Mouse (Mus musculus): Measurements from ENCODE around the gene Ptpn3. TPM values are rescaled to one million over a fixed set of nuclear protein-coding genes. Genes with fewer than 3 reads are reported as not detected.

Ptpn3 gene
- total RNA-seq, 1 experiment = 13.6 TPM

GRCm38 (mm10) chr4:57262451-57262850 is 39.2 kb downstream of the Ptpn3 start:
- no peak for TF ChIP-seq MAFK (IDR thresholded peaks at IDR 0.05; ENCODE audit: insufficient read depth, low read depth, low read length)
- no peak for TF ChIP-seq ZC3H11A (IDR thresholded peaks at IDR 0.05; ENCODE audit: borderline replicate concordance, low read depth, low read length)
- no peak for TF ChIP-seq CHD2 (IDR thresholded peaks at IDR 0.05; ENCODE audit: low read depth, low read length)
- no peak for TF ChIP-seq HCFC1 (IDR thresholded peaks at IDR 0.05; ENCODE audit: borderline replicate concordance, insufficient read depth, low read length)
- no peak for TF ChIP-seq ZNF384 (IDR thresholded peaks at IDR 0.05; ENCODE audit: low read depth, low read length)
- Histone ChIP-seq H3K9me3 (ENCODE audit: control insufficient read depth, insufficient read depth, low read depth, low read length) (no peaks in the 10 kb centered on the region), H3K36me3 (ENCODE audit: control insufficient read depth, insufficient read depth, low read length, poor library complexity, severe bottlenecking) (peaks cover 37% of the 10 kb centered on the region), H3K4me1 (ENCODE audit: control insufficient read depth in 2 of 2, insufficient read depth in 2 of 2, low read length in 2 of 2, poor library complexity in 1 of 2) (no peaks in the 10 kb centered on the region), H3K4me3 (ENCODE audit: insufficient read depth in 1 of 2, low read depth in 1 of 2, low read length in 2 of 2, poor library complexity in 1 of 2, severe bottlenecking in 1 of 2) (no peak overlapping the region), H3K9ac (ENCODE audit: insufficient read depth, low read depth, low read length, poor library complexity, severe bottlenecking) (no peak overlapping the region), H3K27ac (ENCODE audit: insufficient read depth, low read depth, low read length, poor library complexity, severe bottlenecking) (no peak overlapping the region)
- no peak for DNase-seq (ENCODE audit: low read depth, low spot score)
- in situ Hi-C loops (cut with MboI; ENCODE audit: low sequenced_read_pairs in 2 of 2, unreplicated experiment in 2 of 2) = no loop called here

GRCm38 (mm10) chr4:57261813-57262212 is 39.8 kb downstream of the Ptpn3 start:
- peaks cover 37% of the 10 kb centered on the region for H3K36me3 ChIP-seq (ENCODE audit: control insufficient read depth, insufficient read depth, low read length, poor library complexity, severe bottlenecking)
- in situ Hi-C loops (cut with MboI; ENCODE audit: low sequenced_read_pairs in 2 of 2, unreplicated experiment in 2 of 2) = no loop called here
- no peaks in the 10 kb centered on the region for H3K4me1 ChIP-seq (ENCODE audit: control insufficient read depth in 2 of 2, insufficient read depth in 2 of 2, low read length in 2 of 2, poor library complexity in 1 of 2)
- no peak for DNase-seq (ENCODE audit: low read depth, low spot score)
- TF ChIP-seq ZC3H11A (IDR thresholded peaks at IDR 0.05; ENCODE audit: borderline replicate concordance, low read depth, low read length) (no peak), MAFK (IDR thresholded peaks at IDR 0.05; ENCODE audit: insufficient read depth, low read depth, low read length) (no peak), ZNF384 (IDR thresholded peaks at IDR 0.05; ENCODE audit: low read depth, low read length) (no peak), HCFC1 (IDR thresholded peaks at IDR 0.05; ENCODE audit: borderline replicate concordance, insufficient read depth, low read length) (no peak), CHD2 (IDR thresholded peaks at IDR 0.05; ENCODE audit: low read depth, low read length) (no peak)
- no peaks in the 10 kb centered on the region for H3K9me3 ChIP-seq (ENCODE audit: control insufficient read depth, insufficient read depth, low read depth, low read length)
- no peak overlapping the region for H3K27ac ChIP-seq (ENCODE audit: insufficient read depth, low read depth, low read length, poor library complexity, severe bottlenecking)
- no peak overlapping the region for H3K9ac ChIP-seq (ENCODE audit: insufficient read depth, low read depth, low read length, poor library complexity, severe bottlenecking)
- H3K4me3 ChIP-seq (ENCODE audit: insufficient read depth in 1 of 2, low read depth in 1 of 2, low read length in 2 of 2, poor library complexity in 1 of 2, severe bottlenecking in 1 of 2) = no peak overlapping the region

GRCm38 (mm10) chr4:57258159-57259035 is 43.2 kb downstream of the Ptpn3 start:
- in situ Hi-C loops (cut with MboI; ENCODE audit: low sequenced_read_pairs in 2 of 2, unreplicated experiment in 2 of 2) = no loop called here
- no peak for DNase-seq (ENCODE audit: low read depth, low spot score)
- no peak overlapping the region for H3K4me3 ChIP-seq (ENCODE audit: insufficient read depth in 1 of 2, low read depth in 1 of 2, low read length in 2 of 2, poor library complexity in 1 of 2, severe bottlenecking in 1 of 2)
- no peak overlapping the region for H3K9ac ChIP-seq (ENCODE audit: insufficient read depth, low read depth, low read length, poor library complexity, severe bottlenecking)
- H3K36me3 ChIP-seq (ENCODE audit: control insufficient read depth, insufficient read depth, low read length, poor library complexity, severe bottlenecking) = peaks cover 25% of the 10 kb centered on the region; the same call in 1 of the 2 replicates
- no peak overlapping the region for H3K27ac ChIP-seq (ENCODE audit: insufficient read depth, low read depth, low read length, poor library complexity, severe bottlenecking)
- H3K9me3 ChIP-seq (ENCODE audit: control insufficient read depth, insufficient read depth, low read depth, low read length) = no peaks in the 10 kb centered on the region
- no peak for TF ChIP-seq ZNF384 (IDR thresholded peaks at IDR 0.05; ENCODE audit: low read depth, low read length)
- no peak for TF ChIP-seq HCFC1 (IDR thresholded peaks at IDR 0.05; ENCODE audit: borderline replicate concordance, insufficient read depth, low read length)
- no peak for TF ChIP-seq MAFK (IDR thresholded peaks at IDR 0.05; ENCODE audit: insufficient read depth, low read depth, low read length)
- no peak for TF ChIP-seq ZC3H11A (IDR thresholded peaks at IDR 0.05; ENCODE audit: borderline replicate concordance, low read depth, low read length)
- H3K4me1 ChIP-seq (ENCODE audit: control insufficient read depth in 2 of 2, insufficient read depth in 2 of 2, low read length in 2 of 2, poor library complexity in 1 of 2) = no peaks in the 10 kb centered on the region

GRCm38 (mm10) chr4:57257409-57257808 is 44.2 kb downstream of the Ptpn3 start:
- Histone ChIP-seq H3K4me1 (ENCODE audit: control insufficient read depth in 2 of 2, insufficient read depth in 2 of 2, low read length in 2 of 2, poor library complexity in 1 of 2) (no peaks in the 10 kb centered on the region), H3K9ac (ENCODE audit: insufficient read depth, low read depth, low read length, poor library complexity, severe bottlenecking) (no peak overlapping the region), H3K4me3 (ENCODE audit: insufficient read depth in 1 of 2, low read depth in 1 of 2, low read length in 2 of 2, poor library complexity in 1 of 2, severe bottlenecking in 1 of 2) (no peak overlapping the region), H3K9me3 (ENCODE audit: control insufficient read depth, insufficient read depth, low read depth, low read length) (no peaks in the 10 kb centered on the region), H3K36me3 (ENCODE audit: control insufficient read depth, insufficient read depth, low read length, poor library complexity, severe bottlenecking) (peaks cover 25% of the 10 kb centered on the region; the same call in 1 of the 2 replicates), H3K27ac (ENCODE audit: insufficient read depth, low read depth, low read length, poor library complexity, severe bottlenecking) (no peak overlapping the region)
- in situ Hi-C loops (cut with MboI; ENCODE audit: low sequenced_read_pairs in 2 of 2, unreplicated experiment in 2 of 2) = no loop called here
- DNase-seq (ENCODE audit: low read depth, low spot score) = no peak
- no peak for TF ChIP-seq ZC3H11A (IDR thresholded peaks at IDR 0.05; ENCODE audit: borderline replicate concordance, low read depth, low read length)
- no peak for TF ChIP-seq HCFC1 (IDR thresholded peaks at IDR 0.05; ENCODE audit: borderline replicate concordance, insufficient read depth, low read length)
- TF ChIP-seq MAFK (IDR thresholded peaks at IDR 0.05; ENCODE audit: insufficient read depth, low read depth, low read length) = no peak
- no peak for TF ChIP-seq CHD2 (IDR thresholded peaks at IDR 0.05; ENCODE audit: low read depth, low read length)
- no peak for TF ChIP-seq ZNF384 (IDR thresholded peaks at IDR 0.05; ENCODE audit: low read depth, low read length)
